Mouse (Mus musculus) lung, embryonic 16.5 days (tissue): ENCODE measurements around the gene Hdgf. TPM values are rescaled to one million over a fixed set of nuclear protein-coding genes. Genes with fewer than 3 reads are reported as not detected.
"Not testable (repeated sequence)": the region's sequence is repeated elsewhere in the genome, so short reads cannot be mapped to it uniquely, and the experiment has no call there.

Experiments used
- ATAC-seq: fragments of 200-750 bp; cut with Nextera tagmentation; 2 replicates; pipeline ENCODE4 v1.8.0; 2017; ENCODE audit warnings: low read depth, mild to moderate bottlenecking, moderate library complexity
- H3K27ac ChIP-seq: fragments of 300-500 bp; sonication (generic); 2 replicates; pipeline ENCODE4 v1.5.1; 2014; ENCODE audit warnings: mild to moderate bottlenecking, control low read depth, low read length
- H3K27me3 ChIP-seq: fragments of 300-500 bp; sonication (generic); 2 replicates; pipeline ENCODE4 v1.6.1; 2014; ENCODE audit warnings: low read depth, low read length, mixed read lengths; ENCODE audit not compliant: control insufficient read depth, insufficient read depth
- H3K36me3 ChIP-seq: fragments of 300-500 bp; sonication (generic); 2 replicates; pipeline ENCODE4 v1.6.1; 2014; ENCODE audit warnings: low read length; ENCODE audit not compliant: control insufficient read depth, insufficient read depth
- H3K4me1 ChIP-seq: fragments of 300-500 bp; sonication (generic); replicated peaks from 2 replicates; pipeline ENCODE4 v1.6.1; 2014; ENCODE audit warnings: low read length, mixed read lengths; ENCODE audit not compliant: control insufficient read depth, insufficient read depth
- H3K4me2 ChIP-seq: fragments of 300-500 bp; sonication (generic); 2 replicates; pipeline ENCODE4 v1.6.1; 2014; ENCODE audit warnings: low read depth, low read length, control low read depth
- H3K4me3 ChIP-seq: fragments of 300-500 bp; sonication (generic); 2 replicates; pipeline ENCODE4 v1.5.1; 2014; ENCODE audit warnings: mild to moderate bottlenecking, low read length, control low read depth
- H3K9ac ChIP-seq: fragments of 300-500 bp; sonication (generic); 2 replicates; pipeline ENCODE4 v1.6.1; 2014; ENCODE audit warnings: low read length, control low read depth
- H3K9me3 ChIP-seq: fragments of 300-500 bp; sonication (generic); 2 replicates; pipeline ENCODE4 v1.6.1; 2016; ENCODE audit warnings: low read length; ENCODE audit not compliant: control insufficient read depth
- WGBS: fragments of 180-500 bp; shearing (Covaris S2); extraction: QIAGEN DNeasy Blood & Tissue Kit; methylation state at CpG from one replicate; pipeline ENCODE4 v1.1.7; 2014; 5-methylcytosine and 5-hydroxymethylcytosine counted together
- polyA plus RNA-seq: library from polyadenylated mRNA; unstranded; fragments of >200 nt; fragmentation: Nextera tagmentation; extraction: Ambion mirVana; gene quantifications from 2 replicates; pipeline ENCODE4 v1.2.1, GENCODE M21; 2015

Gene Hdgf
- polyA plus RNA-seq, 1 experiment from 2014 or later = 86.3 TPM

- Histone ChIP-seq H3K27me3 (no peaks in the 10 kb centered on the region), H3K4me3 (peak overlapping the region; percentile 100), H3K9ac (peak overlapping the region; percentile 55), H3K4me2 (peak overlapping the region; percentile 44), H3K9me3 (peaks cover 6% of the 10 kb centered on the region; the same call in 1 of the 2 replicates), H3K4me1 (peaks cover 16% of the 10 kb centered on the region), H3K36me3 (no peaks in the 10 kb centered on the region), H3K27ac (no peak overlapping the region)
- 85% methylated on average over 6 of the region's 6 CpGs for WGBS
- ATAC-seq = no peak
Measured at GRCm38 (mm10) chr3:87886416-87886815, 19.7 kb upstream of the Hdgf start.

- not testable (repeated sequence) for H3K27me3 ChIP-seq, H3K27ac ChIP-seq, H3K9ac ChIP-seq, ATAC-seq, H3K4me2 ChIP-seq, H3K4me3 ChIP-seq, H3K9me3 ChIP-seq, H3K36me3 ChIP-seq
- 83% methylated on average over 4 of the region's 4 CpGs for WGBS
- peaks cover 16% of the 10 kb centered on the region for H3K4me1 ChIP-seq
Measured at GRCm38 (mm10) chr3:87887400-87887799, 18.7 kb upstream of the Hdgf start.

GRCm38 (mm10) chr3:87891481-87891880, 14.6 kb upstream of the Hdgf start:
- H3K4me3 ChIP-seq = no peak overlapping the region
- no peak overlapping the region for H3K9ac ChIP-seq
- ATAC-seq = no peak
- H3K27ac ChIP-seq = no peak overlapping the region
- no peaks in the 10 kb centered on the region for H3K27me3 ChIP-seq
- no peak overlapping the region for H3K4me2 ChIP-seq
- peaks cover 6% of the 10 kb centered on the region; the same call in 1 of the 2 replicates for H3K9me3 ChIP-seq
- 58% methylated on average over 3 of the region's 3 CpGs for WGBS
- H3K4me1 ChIP-seq = no peaks in the 10 kb centered on the region
- no peaks in the 10 kb centered on the region for H3K36me3 ChIP-seq

DNA sequence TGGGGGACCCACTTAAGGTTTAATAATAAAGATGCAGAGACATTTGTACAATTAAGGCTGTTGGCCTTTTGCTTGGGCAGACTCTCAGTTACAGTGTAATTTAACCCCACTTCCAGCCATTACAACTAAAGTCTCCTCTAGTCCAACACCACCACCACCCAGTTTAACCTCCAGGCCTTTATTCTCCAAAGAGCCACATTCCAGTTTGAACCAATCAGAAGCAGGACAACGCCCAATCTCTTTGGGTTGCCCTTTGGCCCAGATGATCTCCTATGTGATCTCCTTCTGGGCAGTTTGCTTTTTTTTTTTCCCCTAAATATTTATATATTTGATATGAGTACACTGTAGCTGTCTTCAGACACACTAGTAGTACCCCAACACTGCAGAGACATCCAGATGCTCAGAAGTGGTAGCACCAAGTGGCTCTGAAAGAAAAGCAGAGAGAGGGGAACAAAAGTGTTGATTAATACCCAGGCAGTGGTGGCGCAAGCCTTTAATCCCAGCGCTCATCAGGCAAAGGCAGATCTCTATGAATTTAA, 12.7 kb upstream of the Hdgf start:
- 0 out of 2 replicates have a peak, but pooled peaks cover 4% of the 10 kb centered on the region for H3K9me3 ChIP-seq
- 69% methylated on average over 3 of the region's 3 CpGs for WGBS
- H3K36me3 ChIP-seq = no peaks in the 10 kb centered on the region
- H3K27ac ChIP-seq = no peak overlapping the region
- H3K4me3 ChIP-seq = no peak overlapping the region
- H3K9ac ChIP-seq = no peak overlapping the region
- H3K4me1 ChIP-seq = no peaks in the 10 kb centered on the region
- ATAC-seq = no peak
- no peak overlapping the region for H3K4me2 ChIP-seq
- no peaks in the 10 kb centered on the region for H3K27me3 ChIP-seq

GRCm38 (mm10) chr3:87899266-87899665, 6.9 kb upstream of the Hdgf start:
- Histone ChIP-seq H3K4me1 (no peaks in the 10 kb centered on the region), H3K36me3 (no peaks in the 10 kb centered on the region), H3K4me3 (no peak overlapping the region), H3K9ac (no peak overlapping the region), H3K27ac (no peak overlapping the region), H3K4me2 (no peak overlapping the region), H3K27me3 (no peaks in the 10 kb centered on the region), H3K9me3 (no peaks in the 10 kb centered on the region)
- ATAC-seq = no peak
- 63% methylated on average over 3 of the region's 3 CpGs for WGBS

- no peak overlapping the region for H3K4me2 ChIP-seq
- no peak overlapping the region for H3K27ac ChIP-seq
- H3K36me3 ChIP-seq = no peaks in the 10 kb centered on the region
- WGBS = 63% methylated on average over 3 of the region's 3 CpGs
- no peak overlapping the region for H3K9ac ChIP-seq
- no peaks in the 10 kb centered on the region for H3K27me3 ChIP-seq
- no peaks in the 10 kb centered on the region for H3K4me1 ChIP-seq
- no peak for ATAC-seq
- H3K9me3 ChIP-seq = no peaks in the 10 kb centered on the region
- H3K4me3 ChIP-seq = no peak overlapping the region
Measured at GRCm38 (mm10) chr3:87899776-87900175, 6.3 kb upstream of the Hdgf start.

- no peak for ATAC-seq
- H3K27ac ChIP-seq = no peak overlapping the region
- H3K4me1 ChIP-seq = no peaks in the 10 kb centered on the region
- H3K9ac ChIP-seq = no peak overlapping the region
- 0% methylated on average over 1 of the region's 1 CpGs for WGBS
- no peaks in the 10 kb centered on the region for H3K36me3 ChIP-seq
- H3K27me3 ChIP-seq = no peaks in the 10 kb centered on the region
- no peak overlapping the region for H3K4me2 ChIP-seq
- no peak overlapping the region for H3K4me3 ChIP-seq
- H3K9me3 ChIP-seq = no peaks in the 10 kb centered on the region
Measured at GRCm38 (mm10) chr3:87901036-87901624, 5.0 kb upstream of the Hdgf start.

GRCm38 (mm10) chr3:87901959-87902358, 4.2 kb upstream of the Hdgf start:
- WGBS = 79% methylated on average over 5 of the region's 6 CpGs
- not testable (repeated sequence) for H3K36me3 ChIP-seq

DNA sequence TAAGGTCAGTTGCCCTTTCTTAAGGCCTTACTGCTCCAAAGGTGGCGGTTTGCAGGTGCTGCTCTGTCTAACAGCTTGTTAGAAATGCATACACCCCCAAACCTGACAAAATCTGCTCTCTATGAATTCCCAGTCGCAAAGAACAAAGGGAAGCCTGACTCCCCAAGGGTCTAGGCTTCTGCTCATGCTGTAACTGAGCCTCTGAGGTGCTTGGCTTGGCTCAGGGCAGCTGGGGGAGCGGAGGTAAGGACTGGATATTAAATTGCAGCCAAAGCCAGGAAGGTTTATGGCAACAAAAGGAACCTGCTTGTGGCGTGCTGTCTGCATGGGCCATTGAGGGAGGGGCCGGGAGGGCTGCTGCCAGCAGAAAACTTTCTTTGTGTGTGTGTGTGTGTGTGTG, 2.3 kb upstream of the Hdgf start:
- no peaks in the 10 kb centered on the region for H3K36me3 ChIP-seq
- no peaks in the 10 kb centered on the region for H3K9me3 ChIP-seq
- no peak overlapping the region for H3K4me2 ChIP-seq
- H3K27me3 ChIP-seq = no peaks in the 10 kb centered on the region
- H3K4me1 ChIP-seq = peaks cover 10% of the 10 kb centered on the region
- H3K27ac ChIP-seq = no peak overlapping the region
- WGBS = 54% methylated on average over 5 of the region's 5 CpGs
- no peak overlapping the region for H3K9ac ChIP-seq
- no peak overlapping the region for H3K4me3 ChIP-seq
- no peak for ATAC-seq

More at GRCm38 (mm10) chr3:87901959-87902358, 4.2 kb upstream of the Hdgf start:
- H3K4me2 ChIP-seq, H3K9me3 ChIP-seq, H3K27me3 ChIP-seq, H3K4me1 ChIP-seq, H3K9ac ChIP-seq, H3K4me3 ChIP-seq, ATAC-seq, H3K27ac ChIP-seq: not testable (repeated sequence)
